Mouse (Mus musculus) liver, embryonic 14.5 days (tissue): ENCODE results near the gene Cuedc1.

Source experiments
- CTCF ChIP-seq: IDR thresholded peaks from 2 replicates; pipeline ENCODE4 v1.5.1; 2016; ENCODE audit warnings: antibody characterized with exemption, low read depth, control low read depth
- EP300 ChIP-seq: IDR thresholded peaks from 2 replicates; pipeline ENCODE4 v1.6.1; 2016; ENCODE audit warnings: antibody characterized with exemption, low read depth

DNA sequence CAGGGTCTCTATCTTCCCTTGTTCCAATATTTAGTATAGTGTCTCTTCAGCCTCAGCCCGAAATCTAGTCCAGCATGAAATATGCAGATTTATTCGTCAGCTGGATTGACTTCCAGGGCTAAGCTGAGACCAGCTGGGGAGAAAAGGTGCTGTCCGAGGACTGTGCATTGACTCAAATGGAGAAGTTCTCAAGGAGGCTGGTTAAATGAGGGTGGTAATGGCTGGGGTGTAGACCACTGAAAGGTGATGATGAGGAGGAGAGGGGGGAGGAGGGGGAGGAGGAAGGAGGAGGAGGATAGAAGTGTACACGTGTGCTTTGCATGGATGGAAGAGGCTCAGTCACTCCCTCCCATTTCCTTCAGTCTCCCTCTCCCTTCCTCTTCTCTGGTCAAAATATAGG is 46.2 kb downstream of the Cuedc1 start:
- TF ChIP-seq CTCF (no peak), EP300 (no peak)
